Mouse (Mus musculus) retina, embryonic 14.5 days (tissue): ENCODE data around the gene Pabpn1l.
A peak's percentile ranks its signal among the peaks of the same experiment; 100 is the strongest.

Experiments
- DNase-seq: peaks from one replicate; pipeline ENCODE4 v3.0.0-alpha.2; 2015; ENCODE audit warnings: low spot score

Pabpn1l gene

GRCm38 (mm10) chr8:122616181-122616905 is 6.2 kb downstream of the Pabpn1l start:
- no peak for DNase-seq

- peak; percentile 100 for DNase-seq
Measured at GRCm38 (mm10) chr8:122611295-122612133, 11.0 kb downstream of the Pabpn1l start, which contains the start of the genes Galns and Trappc2l. Gene Galns, minus strand, starts transcription at chr8:122611463. Gene Trappc2l, plus strand, starts transcription at chr8:122611640.

GRCm38 (mm10) chr8:122610612-122611277 is 11.8 kb downstream of the Pabpn1l start:
- DNase-seq = no peak

GRCm38 (mm10) chr8:122610209-122610608 is 12.3 kb downstream of the Pabpn1l start:
- no peak for DNase-seq

- no peak for DNase-seq
Measured at GRCm38 (mm10) chr8:122606810-122607209, 15.7 kb downstream of the Pabpn1l start.

- DNase-seq = no peak
Measured at GRCm38 (mm10) chr8:122605367-122605766, 17.2 kb downstream of the Pabpn1l start.

GRCm38 (mm10) chr8:122604640-122605039 is 17.9 kb downstream of the Pabpn1l start:
- no peak for DNase-seq

- DNase-seq = no peak
Measured at GRCm38 (mm10) chr8:122600666-122601065, 21.9 kb downstream of the Pabpn1l start.

GRCm38 (mm10) chr8:122596031-122596430 is 26.5 kb downstream of the Pabpn1l start:
- no peak for DNase-seq

- no peak for DNase-seq
Measured at GRCm38 (mm10) chr8:122593783-122594507, 28.6 kb downstream of the Pabpn1l start.

- DNase-seq = no peak
Measured at GRCm38 (mm10) chr8:122593240-122593639, 29.3 kb downstream of the Pabpn1l start.

GRCm38 (mm10) chr8:122586749-122587148 is 35.8 kb downstream of the Pabpn1l start:
- DNase-seq = no peak

- no peak for DNase-seq
Measured at GRCm38 (mm10) chr8:122586171-122586570, 36.4 kb downstream of the Pabpn1l start.

- no peak for DNase-seq
Measured at GRCm38 (mm10) chr8:122585411-122585891, 37.1 kb downstream of the Pabpn1l start.

- no peak for DNase-seq
Measured at GRCm38 (mm10) chr8:122584981-122585380, 37.6 kb downstream of the Pabpn1l start.

GRCm38 (mm10) chr8:122580926-122581325 is 41.6 kb downstream of the Pabpn1l start:
- DNase-seq = no peak

- no peak for DNase-seq
Measured at GRCm38 (mm10) chr8:122579196-122579595, 43.3 kb downstream of the Pabpn1l start.

- no peak for DNase-seq
Measured at GRCm38 (mm10) chr8:122577116-122577515, 45.4 kb downstream of the Pabpn1l start.

- peak; percentile 90 for DNase-seq
Measured at GRCm38 (mm10) chr8:122576648-122577022, 45.9 kb downstream of the Pabpn1l start, which contains the start of gene Aprt. Gene Aprt, minus strand, starts transcription at chr8:122576909.

- DNase-seq = no peak
Measured at GRCm38 (mm10) chr8:122575735-122576647, 46.5 kb downstream of the Pabpn1l start.
